Mouse (Mus musculus) lung, adult 2 months (tissue): ENCODE results near the gene Tceanc2.

Experiments used
- CTCF ChIP-seq: fragments of 200-500 bp; IDR thresholded peaks from 2 replicates; pipeline ENCODE4 v1.5.1; 2011; ENCODE audit warnings: mild to moderate bottlenecking, low read length, control low read depth; ENCODE audit not compliant: insufficient read depth
- POLR2A ChIP-seq: fragments of 200-500 bp; IDR thresholded peaks from 2 replicates; pipeline ENCODE4 v1.6.1; 2011; ENCODE audit warnings: low read depth, mild to moderate bottlenecking, control low read depth, low read length, borderline replicate concordance; ENCODE audit errors: extremely low read depth

DNA sequence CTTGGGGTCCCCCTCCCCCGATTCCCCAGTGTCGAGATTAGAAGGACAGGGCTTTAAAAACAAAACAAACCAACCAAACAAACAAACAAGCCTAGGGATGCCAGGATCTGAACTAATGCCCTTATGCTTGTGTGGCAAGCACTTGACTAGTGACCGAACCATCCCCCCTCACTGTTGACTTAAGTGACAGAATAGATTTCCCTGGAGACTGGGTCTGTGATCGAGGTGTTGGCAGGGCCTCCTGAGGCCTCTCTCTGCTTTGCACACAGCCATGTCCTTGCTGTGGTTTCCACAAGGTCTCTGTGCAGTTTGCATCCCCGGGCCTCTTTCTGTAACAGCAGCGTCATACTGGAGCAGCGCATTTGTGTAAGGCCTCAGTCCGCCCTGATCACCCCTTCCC lies 49.5 kb downstream of the Tceanc2 start:
- no peak for TF ChIP-seq POLR2A
- TF ChIP-seq CTCF = no peak
